Mouse (Mus musculus) forebrain, embryonic 13.5 days (tissue): Measurements from ENCODE around the gene Vps45. TPM values are rescaled to one million over a fixed set of nuclear protein-coding genes. Genes with fewer than 3 reads are reported as not detected.
A peak's percentile ranks its signal among the peaks of the same experiment; 100 is the strongest.
"Not testable (repeated sequence)": the region's sequence is repeated elsewhere in the genome, so short reads cannot be mapped to it uniquely, and the experiment has no call there.

Experiments used
- ATAC-seq: fragments of 200-750 bp; cut with Nextera tagmentation; 2 replicates; pipeline ENCODE4 v1.8.0; 2017
- H3K27ac ChIP-seq: fragments of 300-500 bp; sonication (generic); 2 replicates; pipeline ENCODE4 v1.5.1; 2015; ENCODE audit warnings: inconsistent platforms, mild to moderate bottlenecking, moderate library complexity
- H3K27me3 ChIP-seq: fragments of 300-500 bp; sonication (generic); 2 replicates; pipeline ENCODE4 v1.6.1; 2015; ENCODE audit warnings: mild to moderate bottlenecking, inconsistent platforms
- H3K36me3 ChIP-seq: fragments of 300-500 bp; sonication (generic); 2 replicates; pipeline ENCODE4 v1.6.1; 2015; ENCODE audit warnings: mild to moderate bottlenecking, inconsistent platforms; ENCODE audit not compliant: poor library complexity, severe bottlenecking
- H3K4me1 ChIP-seq: fragments of 300-500 bp; sonication (generic); 2 replicates; pipeline ENCODE4 v1.6.1; 2015; ENCODE audit warnings: inconsistent platforms
- H3K4me2 ChIP-seq: fragments of 300-500 bp; sonication (generic); 2 replicates; pipeline ENCODE4 v1.6.1; 2015; ENCODE audit warnings: inconsistent platforms, mild to moderate bottlenecking, moderate library complexity
- H3K4me3 ChIP-seq: fragments of 300-500 bp; sonication (generic); 2 replicates; pipeline ENCODE4 v1.5.1; 2015; ENCODE audit warnings: mild to moderate bottlenecking, inconsistent platforms
- H3K9ac ChIP-seq: fragments of 300-500 bp; sonication (generic); 2 replicates; pipeline ENCODE4 v1.6.1; 2015; ENCODE audit warnings: mild to moderate bottlenecking, inconsistent platforms
- H3K9me3 ChIP-seq: fragments of 300-500 bp; sonication (generic); replicated peaks from 2 replicates; pipeline ENCODE4 v1.6.1; 2016; ENCODE audit warnings: inconsistent platforms
- WGBS: fragments of 180-500 bp; shearing (Covaris S2); methylation state at CpG from one replicate; pipeline ENCODE4 v1.1.7; 2015; 5-methylcytosine and 5-hydroxymethylcytosine counted together
- polyA plus RNA-seq: library from polyadenylated mRNA; unstranded; fragments of >200 nt; fragmentation: Nextera tagmentation; extraction: Ambion mirVana; gene quantifications from 2 replicates; pipeline ENCODE4 v1.2.1, GENCODE M21; 2015

Gene Vps45
- polyA plus RNA-seq, 1 experiment from 2014 or later, result 62.2 TPM

DNA sequence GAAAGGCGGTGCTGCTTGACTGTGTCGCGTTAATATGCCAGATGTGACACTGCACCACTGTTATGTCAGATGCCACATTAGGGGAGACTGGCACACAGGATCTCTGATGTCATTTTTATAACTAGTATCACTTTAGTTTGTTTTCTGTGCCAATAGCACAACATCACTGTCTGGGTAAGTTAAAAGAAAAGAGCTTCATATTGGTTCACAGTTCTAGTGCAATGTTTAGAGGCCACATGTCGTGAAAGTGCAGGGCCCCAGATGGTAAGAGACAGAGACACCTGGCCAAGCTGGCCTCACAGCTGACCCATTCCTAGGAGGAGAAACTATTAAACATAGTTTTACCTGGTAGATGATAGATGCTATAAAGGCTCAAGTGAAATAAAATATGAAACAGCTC lies 7.1 kb downstream of the Vps45 start:
- peaks cover 14% of the 10 kb centered on the region for H3K36me3 ChIP-seq
- H3K4me2 ChIP-seq, result no peak overlapping the region
- H3K9ac ChIP-seq, result 0 out of 2 replicates have a peak overlapping the region, but pooled peaks have one; percentile 8
- H3K27me3 ChIP-seq, result no peaks in the 10 kb centered on the region
- 68% methylated on average over 4 of the region's 4 CpGs for WGBS
- H3K27ac ChIP-seq, result no peak overlapping the region
- no peak overlapping the region for H3K4me3 ChIP-seq
- peaks cover 2% of the 10 kb centered on the region for H3K4me1 ChIP-seq
- H3K9me3 ChIP-seq, result no peaks in the 10 kb centered on the region
- ATAC-seq, result no peak

DNA sequence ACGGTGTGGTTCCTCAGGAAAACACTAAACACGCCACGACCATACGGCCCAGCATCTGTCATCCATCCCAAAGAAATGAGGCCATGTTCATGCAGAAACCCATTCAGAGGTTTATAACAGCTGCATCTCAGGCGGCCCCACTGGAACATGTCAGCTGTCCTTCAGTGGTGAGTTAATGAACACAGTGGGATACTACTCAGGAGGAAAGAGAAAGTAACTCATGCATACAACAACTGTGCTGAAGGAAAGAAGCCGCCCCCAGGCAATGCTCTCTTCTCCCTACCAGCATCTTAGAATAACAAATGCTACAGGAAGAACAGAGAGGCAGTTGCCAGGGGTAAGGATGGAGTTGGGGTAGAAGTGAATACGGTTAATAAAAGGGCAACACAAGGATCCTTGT lies 7.5 kb downstream of the Vps45 start:
- Histone ChIP-seq H3K27ac (no peak overlapping the region), H3K4me2 (no peak overlapping the region), H3K36me3 (peaks cover 18% of the 10 kb centered on the region), H3K4me3 (no peak overlapping the region), H3K4me1 (no peaks in the 10 kb centered on the region; the same call in 1 of the 2 replicates), H3K27me3 (no peaks in the 10 kb centered on the region), H3K9ac (0 out of 2 replicates have a peak overlapping the region, but pooled peaks have one; percentile 8), H3K9me3 (no peaks in the 10 kb centered on the region)
- WGBS, result 73% methylated on average over 7 of the region's 7 CpGs
- ATAC-seq, result no peak

DNA sequence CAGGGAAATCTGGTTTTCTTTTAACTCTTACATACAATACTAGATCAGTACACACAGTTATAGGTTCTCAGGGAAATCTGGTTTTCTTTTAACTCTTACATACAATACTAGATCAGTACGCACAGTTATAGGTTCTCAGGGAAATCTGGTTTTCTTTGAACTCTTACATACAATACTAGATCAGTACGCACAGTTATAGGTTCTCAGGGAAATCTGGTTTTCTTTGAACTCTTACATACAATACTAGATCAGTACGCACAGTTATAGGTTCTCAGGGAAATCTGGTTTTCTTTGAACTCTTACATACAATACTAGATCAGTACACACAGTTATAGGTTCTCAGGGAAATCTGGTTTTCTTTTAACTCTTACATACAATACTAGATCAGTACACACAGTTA lies 13.7 kb downstream of the Vps45 start:
- ATAC-seq, result not testable (repeated sequence)
- 87% methylated on average over 3 of the region's 3 CpGs for WGBS

DNA sequence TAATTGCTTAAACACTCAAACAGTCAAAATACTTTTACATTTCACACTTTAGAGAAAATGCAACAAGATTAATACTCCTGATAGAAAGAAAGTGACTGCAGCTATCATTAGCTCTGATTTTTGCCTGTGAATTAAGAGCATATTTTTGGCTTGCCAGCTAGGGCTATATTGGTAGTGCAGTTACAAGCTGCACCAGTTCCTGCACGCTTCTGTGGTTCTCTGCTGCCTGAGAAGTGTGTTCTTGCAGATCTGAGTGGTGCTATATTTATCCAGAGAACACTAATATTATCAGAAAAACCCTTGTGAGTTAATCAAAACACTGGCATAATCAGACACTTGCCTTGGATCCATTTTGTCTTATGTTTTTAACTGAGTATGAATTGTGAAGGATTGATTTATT lies 15.2 kb downstream of the Vps45 start:
- Histone ChIP-seq H3K27me3 (no peaks in the 10 kb centered on the region), H3K36me3 (peaks cover 27% of the 10 kb centered on the region), H3K4me1 (no peaks in the 10 kb centered on the region), H3K27ac (no peak overlapping the region), H3K4me2 (no peak overlapping the region), H3K9me3 (no peaks in the 10 kb centered on the region), H3K9ac (no peak overlapping the region), H3K4me3 (no peak overlapping the region)
- WGBS, result 80% methylated on average over 1 of the region's 1 CpGs
- ATAC-seq, result no peak

More for the DNA sequence above, 13.7 kb downstream of the Vps45 start:
- not testable (repeated sequence) for H3K9me3 ChIP-seq, H3K4me2 ChIP-seq, H3K27me3 ChIP-seq, H3K4me3 ChIP-seq, H3K27ac ChIP-seq, H3K9ac ChIP-seq, H3K4me1 ChIP-seq
- H3K36me3 ChIP-seq, result peaks cover 27% of the 10 kb centered on the region

DNA sequence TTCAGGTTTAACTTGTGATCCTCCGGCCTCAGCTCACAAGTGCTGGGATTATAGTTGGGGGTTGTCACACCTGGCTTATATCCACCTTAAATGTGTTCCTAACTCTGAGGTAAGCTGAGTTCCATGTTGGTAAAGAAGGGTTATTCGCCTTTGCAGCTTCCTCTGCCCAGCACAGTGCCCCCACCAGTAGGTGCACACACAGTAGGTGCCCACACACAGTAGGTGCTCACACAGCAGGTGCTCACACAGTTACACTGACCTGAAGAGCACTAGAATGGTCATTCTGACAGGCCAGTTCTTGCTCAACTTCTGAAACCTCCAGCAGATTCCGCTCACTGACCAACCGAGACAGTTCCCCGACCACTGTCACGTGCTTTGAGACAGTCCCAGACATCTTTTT lies 17.2 kb downstream of the Vps45 start:
- H3K4me2 ChIP-seq, result no peak overlapping the region
- H3K36me3 ChIP-seq, result peaks cover 21% of the 10 kb centered on the region
- H3K4me3 ChIP-seq, result no peak overlapping the region
- ATAC-seq, result no peak
- H3K9me3 ChIP-seq, result no peaks in the 10 kb centered on the region
- H3K27ac ChIP-seq, result no peak overlapping the region
- H3K9ac ChIP-seq, result no peak overlapping the region
- H3K4me1 ChIP-seq, result no peaks in the 10 kb centered on the region
- H3K27me3 ChIP-seq, result no peaks in the 10 kb centered on the region
- WGBS, result 95% methylated on average over 6 of the region's 6 CpGs

DNA sequence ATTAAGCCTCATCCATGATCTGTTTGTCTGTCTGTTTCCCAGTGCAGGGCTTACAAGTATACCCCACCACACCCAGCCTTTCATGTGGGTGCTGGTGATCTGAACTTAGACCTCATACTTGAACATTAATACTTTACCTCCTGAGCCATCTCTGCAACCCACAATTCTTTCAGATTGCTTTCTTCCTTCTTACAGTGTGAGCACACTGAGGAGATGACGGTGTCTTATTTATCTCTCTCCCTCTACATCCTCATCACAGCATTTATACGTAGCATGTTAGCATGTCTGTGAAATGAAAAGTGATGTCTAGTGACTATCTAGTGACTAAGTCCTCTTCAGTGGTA lies 17.6 kb downstream of the Vps45 start:
- Histone ChIP-seq H3K36me3 (peaks cover 16% of the 10 kb centered on the region), H3K9me3 (no peaks in the 10 kb centered on the region), H3K27me3 (no peaks in the 10 kb centered on the region), H3K4me1 (no peaks in the 10 kb centered on the region), H3K4me2 (no peak overlapping the region), H3K4me3 (no peak overlapping the region), H3K9ac (no peak overlapping the region), H3K27ac (no peak overlapping the region)
- 97% methylated on average over 2 of the region's 2 CpGs for WGBS
- no peak for ATAC-seq

DNA sequence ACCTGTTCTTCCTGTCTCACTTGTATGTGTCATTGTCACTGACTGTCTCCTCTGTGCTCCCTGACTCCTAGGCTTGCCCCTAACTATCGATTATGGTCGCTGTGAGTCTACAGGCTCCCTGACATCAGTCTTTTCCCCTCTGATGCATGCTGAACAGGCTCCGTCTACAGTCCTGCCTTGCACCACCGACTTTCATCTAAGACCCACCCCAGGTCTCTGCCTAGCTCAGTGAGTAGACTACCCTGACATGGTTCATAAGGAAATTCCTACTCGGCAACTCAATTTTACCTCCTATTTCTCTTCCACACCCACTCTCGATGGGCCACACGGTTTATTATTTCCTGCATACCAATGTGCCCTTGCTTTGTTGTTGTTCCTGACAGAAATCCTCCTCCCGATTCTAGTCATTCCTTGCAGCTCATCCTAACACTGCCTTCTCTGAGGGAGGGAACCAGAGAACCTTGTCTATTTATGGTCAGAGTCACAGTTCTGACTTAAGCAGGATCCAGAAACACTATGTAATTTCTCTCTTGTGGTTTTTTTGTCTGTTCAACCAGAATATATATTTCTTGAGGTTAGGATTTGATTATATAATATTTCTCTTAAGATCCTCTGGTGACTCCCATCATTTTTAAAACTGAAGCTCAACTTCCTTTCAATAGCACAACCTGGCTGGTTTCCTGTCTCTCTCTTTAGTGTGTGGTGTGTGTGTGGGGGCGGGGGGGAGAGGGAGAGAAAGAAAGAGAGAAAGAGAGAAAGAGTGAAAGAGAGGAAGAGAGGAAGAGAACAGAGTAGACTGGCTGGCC lies 18.2 kb downstream of the Vps45 start:
- 83% methylated on average over 9 of the region's 9 CpGs for WGBS
- H3K4me2 ChIP-seq, result no peak overlapping the region
- ATAC-seq, result no peak
- H3K9me3 ChIP-seq, result no peaks in the 10 kb centered on the region
- H3K27ac ChIP-seq, result no peak overlapping the region
- H3K36me3 ChIP-seq, result peaks cover 11% of the 10 kb centered on the region
- no peaks in the 10 kb centered on the region for H3K4me1 ChIP-seq
- H3K4me3 ChIP-seq, result no peak overlapping the region
- H3K27me3 ChIP-seq, result no peaks in the 10 kb centered on the region
- H3K9ac ChIP-seq, result no peak overlapping the region

DNA sequence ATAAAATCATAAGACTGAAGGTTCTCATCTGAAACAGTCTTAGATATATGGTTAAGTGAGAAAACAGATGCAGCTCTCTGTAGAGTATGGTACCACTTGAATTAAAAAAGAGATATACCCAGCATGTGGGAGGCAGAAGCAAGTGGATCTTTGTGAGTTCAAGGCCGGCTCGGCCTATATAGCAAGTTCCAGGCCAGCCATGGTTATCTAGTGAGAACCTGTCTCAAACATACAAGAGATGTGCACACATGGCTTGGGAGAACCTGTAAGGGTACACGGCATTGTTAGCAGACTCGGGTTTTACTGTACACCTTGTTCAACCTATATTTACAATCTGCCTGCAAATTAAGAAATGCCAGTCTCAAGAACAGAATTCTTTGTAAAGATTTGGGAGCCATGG lies 19.4 kb downstream of the Vps45 start:
- H3K36me3 ChIP-seq, result peaks cover 10% of the 10 kb centered on the region
- H3K27me3 ChIP-seq, result no peaks in the 10 kb centered on the region
- no peak overlapping the region for H3K27ac ChIP-seq
- no peaks in the 10 kb centered on the region for H3K9me3 ChIP-seq
- WGBS, result 90% methylated on average over 4 of the region's 4 CpGs
- ATAC-seq, result no peak
- no peaks in the 10 kb centered on the region for H3K4me1 ChIP-seq
- H3K4me3 ChIP-seq, result no peak overlapping the region
- no peak overlapping the region for H3K4me2 ChIP-seq
- H3K9ac ChIP-seq, result no peak overlapping the region

DNA sequence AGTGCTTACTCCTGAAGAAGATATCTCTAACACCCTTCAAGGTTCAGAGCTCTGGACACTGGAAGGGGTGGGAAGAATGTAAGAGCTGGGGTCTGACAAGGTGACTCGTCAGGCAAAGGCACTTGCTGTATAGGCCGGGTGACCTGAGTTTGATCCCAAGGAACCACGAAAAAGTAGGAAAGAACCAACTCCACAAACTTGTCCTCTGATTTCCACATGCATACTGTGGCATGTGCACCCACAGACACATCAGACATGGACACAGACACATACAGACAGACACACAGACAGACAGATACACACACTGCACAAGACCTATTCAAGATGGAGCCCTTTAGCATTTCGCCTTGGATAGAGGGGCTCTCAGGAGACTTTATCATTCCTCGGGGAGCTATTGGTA lies 20.1 kb downstream of the Vps45 start:
- no peak for ATAC-seq
- no peak overlapping the region for H3K4me2 ChIP-seq
- 84% methylated on average over 5 of the region's 5 CpGs for WGBS

DNA sequence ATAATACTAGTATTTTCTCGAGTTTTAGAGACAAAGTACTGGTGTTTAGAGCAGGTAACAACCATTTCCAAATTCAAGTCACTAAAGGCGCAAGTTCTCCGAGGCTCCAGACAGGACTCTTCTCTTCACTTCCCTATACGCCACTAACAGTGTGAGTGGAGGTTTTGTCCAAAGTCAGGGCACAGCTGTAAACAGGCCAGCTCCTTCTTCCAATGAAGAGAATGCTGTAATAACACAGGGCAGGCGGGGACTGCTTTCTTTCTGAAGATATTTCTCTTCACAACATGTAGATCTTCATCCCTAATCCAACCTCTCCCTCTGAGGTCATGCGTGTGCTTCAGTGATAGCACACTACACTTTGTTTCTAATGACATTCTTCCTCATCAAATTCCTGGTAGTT lies 21.5 kb downstream of the Vps45 start:
- Histone ChIP-seq H3K9me3 (no peaks in the 10 kb centered on the region), H3K27me3 (no peaks in the 10 kb centered on the region), H3K4me2 (no peak overlapping the region), H3K4me3 (no peak overlapping the region), H3K9ac (no peak overlapping the region), H3K36me3 (peaks cover 27% of the 10 kb centered on the region), H3K27ac (no peak overlapping the region), H3K4me1 (no peaks in the 10 kb centered on the region)
- 92% methylated on average over 6 of the region's 6 CpGs for WGBS
- no peak for ATAC-seq

More for the DNA sequence above, 20.1 kb downstream of the Vps45 start:
- Histone ChIP-seq H3K27me3 (no peaks in the 10 kb centered on the region), H3K4me3 (no peak overlapping the region), H3K4me1 (no peaks in the 10 kb centered on the region), H3K36me3 (peaks cover 17% of the 10 kb centered on the region), H3K9me3 (no peaks in the 10 kb centered on the region), H3K9ac (no peak overlapping the region), H3K27ac (no peak overlapping the region)

DNA sequence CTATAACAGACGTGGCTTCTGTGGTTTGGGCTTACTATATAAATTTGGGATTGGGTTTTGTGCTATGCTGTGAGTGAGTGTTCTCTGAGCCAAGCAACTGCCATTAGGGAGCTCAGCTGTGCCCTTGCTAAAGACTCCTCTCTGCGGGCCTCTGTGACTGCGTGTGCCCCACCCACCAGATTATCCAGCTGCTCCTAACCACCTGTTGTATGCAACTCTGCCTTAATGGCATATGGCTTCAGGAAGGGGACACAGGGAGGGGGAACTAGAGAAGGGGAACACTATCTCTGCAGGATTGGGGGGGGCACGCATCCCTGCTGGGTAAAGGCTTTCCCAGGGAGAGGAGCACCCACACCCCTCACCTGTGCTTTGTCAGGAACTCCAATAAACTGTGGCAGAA lies 25.2 kb downstream of the Vps45 start:
- Histone ChIP-seq H3K9me3 (no peaks in the 10 kb centered on the region), H3K9ac (no peak overlapping the region), H3K27ac (no peak overlapping the region), H3K4me3 (no peak overlapping the region), H3K36me3 (peaks cover 35% of the 10 kb centered on the region), H3K27me3 (no peaks in the 10 kb centered on the region), H3K4me1 (no peaks in the 10 kb centered on the region), H3K4me2 (no peak overlapping the region)
- ATAC-seq, result no peak
- 82% methylated on average over 4 of the region's 4 CpGs for WGBS

DNA sequence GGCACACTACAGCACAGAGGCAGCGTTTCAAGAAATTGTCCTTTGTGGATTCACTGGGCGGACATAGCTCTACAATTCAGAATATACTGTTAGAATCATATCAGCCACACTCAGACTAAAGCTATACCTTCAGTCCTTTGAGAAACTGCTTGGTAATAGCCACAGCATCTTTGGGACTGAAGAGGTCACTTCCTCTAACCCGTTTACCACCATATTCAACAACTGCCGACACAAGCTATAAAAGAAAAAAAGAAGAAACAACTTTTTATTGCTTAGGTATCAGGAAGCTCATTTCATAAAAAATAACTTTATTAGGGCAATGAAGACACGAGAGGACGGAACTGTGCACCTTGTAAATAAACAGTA lies 25.6 kb downstream of the Vps45 start:
- no peak for ATAC-seq
- Histone ChIP-seq H3K9ac (no peak overlapping the region), H3K27me3 (no peaks in the 10 kb centered on the region), H3K9me3 (no peaks in the 10 kb centered on the region), H3K4me3 (no peak overlapping the region), H3K4me1 (no peaks in the 10 kb centered on the region), H3K4me2 (no peak overlapping the region), H3K36me3 (peaks cover 35% of the 10 kb centered on the region), H3K27ac (no peak overlapping the region)
- 93% methylated on average over 6 of the region's 6 CpGs for WGBS
